Mouse (Mus musculus) olfactory bulb, adult 2 months (tissue): Measurements from ENCODE around the gene Ifngr1.

ENCODE experiments used
- CTCF ChIP-seq: fragments of 200-500 bp; IDR thresholded peaks from 2 replicates; pipeline ENCODE4 v1.5.1; 2012; ENCODE audit warnings: low read depth, mild to moderate bottlenecking, low read length, moderate library complexity; ENCODE audit not compliant: insufficient read depth
- POLR2A ChIP-seq: fragments of 200-500 bp; IDR thresholded peaks from 2 replicates; pipeline ENCODE4 v1.6.1; 2012; ENCODE audit warnings: mild to moderate bottlenecking, low read depth, low read length, moderate library complexity; ENCODE audit not compliant: insufficient read depth

DNA sequence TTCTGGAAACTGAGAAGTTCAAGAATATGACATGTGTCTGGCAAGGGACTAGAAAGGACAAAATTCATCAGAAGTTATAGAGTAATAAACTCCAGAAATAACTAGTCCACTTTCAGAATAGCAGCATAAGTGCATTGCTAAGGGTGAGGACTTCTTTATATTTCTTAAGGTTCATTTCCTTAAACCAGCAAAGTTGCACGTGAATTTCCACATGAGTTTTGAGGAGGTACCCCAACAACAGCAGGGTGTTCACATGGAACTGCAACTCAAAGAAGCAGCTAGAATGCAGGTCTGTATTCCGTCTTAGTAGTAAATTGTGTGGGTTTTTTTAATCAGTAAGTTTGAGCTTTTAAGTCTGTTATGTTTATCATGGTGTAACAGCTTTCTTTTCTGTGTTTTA is 37.9 kb upstream of the Ifngr1 start:
- TF ChIP-seq CTCF (no peak), POLR2A (no peak)
